Mouse (Mus musculus): Measurements from ENCODE around the gene Castor1.
A peak's percentile ranks its signal among the peaks of the same experiment; 100 is the strongest.
"Not testable (repeated sequence)": the region's sequence is repeated elsewhere in the genome, so short reads cannot be mapped to it uniquely, and the experiment has no call there.

The Castor1 gene

DNA sequence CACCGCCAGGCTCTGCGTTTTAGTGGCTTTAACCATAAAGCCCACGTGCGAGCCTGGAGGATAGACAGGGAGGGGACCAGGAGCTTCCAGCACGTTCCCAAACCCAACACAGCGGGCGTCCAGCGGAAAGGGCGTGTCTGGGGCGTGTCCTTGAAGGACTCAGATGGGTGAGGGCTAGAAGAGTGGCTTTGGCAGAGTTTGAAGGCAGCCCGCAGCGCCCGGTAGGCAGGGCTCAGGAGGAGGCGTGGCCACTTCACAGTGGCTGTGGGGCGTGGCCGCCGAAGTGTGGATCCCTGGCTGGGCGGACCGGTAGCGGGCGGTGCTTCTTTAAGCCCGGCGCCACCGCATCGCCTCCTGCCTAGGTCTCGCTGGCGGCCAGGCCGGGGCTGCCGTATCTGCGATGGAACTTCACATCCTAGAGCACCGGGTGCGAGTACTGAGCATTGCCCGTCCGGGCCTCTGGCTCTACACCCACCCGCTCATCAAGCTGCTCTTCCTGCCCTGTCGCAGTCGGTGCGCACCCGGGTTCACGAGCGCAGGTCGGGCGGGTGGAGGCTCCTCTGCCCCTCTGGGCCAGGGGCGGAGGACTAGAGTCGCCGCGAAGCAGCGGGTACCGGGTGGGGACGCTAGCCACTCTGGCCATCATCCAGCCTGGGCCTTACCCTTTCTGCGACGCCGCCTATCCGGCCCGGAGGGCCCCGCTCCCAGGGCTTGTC, at the start of gene Castor1:
TSS of gene Castor1 (plus strand) at position 312 of the 716 bp plus-strand sequence.
- peak; percentile 99 for DNase-seq

GRCm38 (mm10) chr11:4174586-4174985, 43.4 kb upstream of the Castor1 start:
- DNase-seq, result peak; percentile 67

DNA sequence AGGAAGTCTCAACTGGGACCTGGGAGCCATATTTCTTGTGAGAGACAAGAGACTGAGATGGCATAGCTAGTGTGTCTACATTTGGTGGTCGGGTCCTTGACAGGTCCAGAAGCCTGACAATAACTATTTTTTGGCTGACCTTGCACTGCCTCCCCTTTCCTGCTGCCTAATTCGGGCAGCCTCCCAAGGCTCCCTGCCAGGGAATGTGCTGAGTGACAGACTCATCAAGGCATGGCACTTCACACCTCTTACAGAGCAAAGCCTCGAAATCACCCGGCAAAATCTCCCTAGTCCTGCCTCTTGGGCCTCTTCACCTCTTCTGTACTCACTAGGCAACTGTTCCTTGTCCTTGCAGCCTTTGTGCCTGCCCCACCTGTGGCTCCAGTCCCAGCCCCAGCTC, 40.3 kb upstream of the Castor1 start:
- DNase-seq, result no peak

DNA sequence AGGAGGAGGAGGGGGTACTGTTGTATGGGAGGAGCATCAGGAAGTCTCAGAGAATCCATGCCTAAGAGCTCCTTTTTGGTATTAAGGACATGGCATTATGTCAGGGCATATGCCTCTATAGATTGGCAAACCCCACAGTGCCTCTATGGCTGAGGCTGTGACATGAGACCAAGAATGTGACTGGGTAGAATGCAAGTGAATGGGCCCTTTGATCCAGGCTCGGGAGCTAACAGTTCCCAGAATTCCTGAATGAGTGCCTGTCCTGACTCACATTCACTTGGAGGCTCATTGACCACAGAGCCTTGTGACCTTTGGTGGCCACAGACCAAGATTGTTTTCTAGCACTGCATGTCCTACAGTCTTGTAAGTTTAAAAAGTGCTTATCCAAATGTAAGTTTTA, 36.0 kb upstream of the Castor1 start:
- DNase-seq, result no peak

- DNase-seq, result peak; percentile 49
These were observed 34.5 kb upstream of the Castor1 start for GRCm38 (mm10) chr11:4183511-4183910.

DNA sequence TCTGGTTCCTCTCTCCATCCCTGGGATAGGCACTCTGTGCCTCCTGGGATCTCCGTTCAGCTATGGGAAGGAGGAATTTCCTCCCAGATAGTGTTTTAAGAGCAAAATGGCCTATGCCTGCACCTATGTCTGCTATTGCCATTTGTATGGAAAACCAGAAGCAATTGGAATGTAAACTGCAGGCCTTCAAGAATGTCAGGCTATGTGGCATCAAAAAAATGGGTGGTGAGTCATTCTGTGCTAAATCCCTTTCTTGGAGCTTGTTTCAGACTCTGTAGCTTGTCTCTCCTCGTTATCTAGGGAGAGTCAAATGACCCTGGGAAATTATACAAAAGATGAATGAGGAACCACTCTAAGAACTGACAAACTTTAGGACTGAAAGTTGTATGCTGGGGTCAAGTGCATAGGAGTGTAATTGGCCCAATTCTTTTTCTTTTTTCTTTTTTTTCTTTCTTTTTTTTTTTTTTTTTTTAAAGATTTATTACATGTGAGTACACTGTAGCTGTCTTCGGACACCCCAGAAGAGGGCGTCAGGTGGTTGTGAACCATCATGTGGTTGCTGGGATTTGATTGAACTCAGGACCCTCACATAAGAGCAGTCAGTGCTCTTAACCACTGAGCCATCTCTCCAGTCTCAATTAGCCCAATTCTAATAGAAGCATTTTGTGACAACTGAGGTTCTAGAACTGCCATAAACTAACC, 33.6 kb upstream of the Castor1 start:
- peak; percentile 50 for DNase-seq

DNA sequence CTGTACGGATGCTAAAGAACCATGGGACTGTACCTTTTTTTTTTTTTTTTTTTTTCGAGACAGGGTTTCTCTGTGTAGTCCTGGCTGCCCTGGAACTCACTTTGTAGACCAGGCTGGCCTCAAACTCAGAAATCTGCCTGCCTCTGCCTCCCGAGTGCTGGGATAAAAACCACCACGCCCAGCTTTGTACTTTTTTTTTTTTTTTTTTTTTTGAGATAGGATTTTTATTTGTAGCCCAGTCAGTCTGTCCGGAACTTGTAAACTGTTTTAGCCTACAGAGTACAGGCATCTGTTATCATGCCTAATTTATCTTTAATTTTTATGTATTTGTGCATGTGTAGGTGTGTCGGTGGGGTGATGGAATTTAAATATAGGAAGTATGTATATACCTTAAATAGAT, 32.5 kb upstream of the Castor1 start:
- not testable (repeated sequence) for DNase-seq

- peak; percentile 98 for DNase-seq
These were observed 31.3 kb upstream of the Castor1 start, which contains the start of gene Tbc1d10a for GRCm38 (mm10) chr11:4186486-4187317. Gene Tbc1d10a, plus strand, starts transcription at chr11:4186789.

DNA sequence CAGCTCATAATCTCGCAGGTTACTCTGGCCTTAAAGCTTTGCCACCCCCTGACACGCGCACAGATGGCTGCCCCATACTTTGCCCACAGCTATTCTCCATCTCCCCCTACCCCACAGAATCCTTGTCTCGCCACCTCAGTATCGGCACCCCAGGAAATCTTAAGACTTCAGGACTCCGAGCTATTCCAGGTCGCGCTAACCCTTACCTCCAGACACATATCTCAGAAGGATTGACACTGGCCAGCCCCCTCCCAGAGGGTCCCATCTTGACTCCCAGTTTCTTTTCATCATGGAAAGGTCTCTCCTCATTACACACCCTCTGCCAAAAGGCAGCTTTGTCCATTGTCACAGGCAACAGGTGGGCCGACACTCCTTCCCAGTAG, 30.7 kb upstream of the Castor1 start:
- no peak for DNase-seq

DNA sequence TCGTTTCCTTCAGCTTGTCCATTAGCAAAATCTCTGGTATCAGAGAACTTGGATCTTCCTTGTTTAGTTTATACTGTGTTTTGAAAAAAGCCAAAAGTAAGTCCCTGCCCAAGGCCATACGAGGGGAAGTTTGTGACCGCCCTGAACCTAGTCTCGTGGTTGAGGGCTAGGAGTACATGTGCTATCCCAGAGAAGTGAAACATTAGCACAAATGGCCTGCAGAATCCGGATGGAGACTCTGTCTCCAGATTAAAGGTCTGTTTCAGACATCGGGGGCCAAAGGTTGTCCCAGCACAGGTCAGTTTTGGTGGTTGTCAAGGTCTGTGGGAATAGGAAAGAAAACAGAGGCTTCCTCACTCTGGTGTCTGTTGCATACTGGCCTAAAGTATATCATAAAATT, 28.8 kb upstream of the Castor1 start:
- peak; percentile 34 for DNase-seq

- DNase-seq, result no peak
These were observed 27.3 kb upstream of the Castor1 start for GRCm38 (mm10) chr11:4190677-4191076.

- DNase-seq, result no peak
These were observed 25.3 kb upstream of the Castor1 start for GRCm38 (mm10) chr11:4192757-4193156.

DNA sequence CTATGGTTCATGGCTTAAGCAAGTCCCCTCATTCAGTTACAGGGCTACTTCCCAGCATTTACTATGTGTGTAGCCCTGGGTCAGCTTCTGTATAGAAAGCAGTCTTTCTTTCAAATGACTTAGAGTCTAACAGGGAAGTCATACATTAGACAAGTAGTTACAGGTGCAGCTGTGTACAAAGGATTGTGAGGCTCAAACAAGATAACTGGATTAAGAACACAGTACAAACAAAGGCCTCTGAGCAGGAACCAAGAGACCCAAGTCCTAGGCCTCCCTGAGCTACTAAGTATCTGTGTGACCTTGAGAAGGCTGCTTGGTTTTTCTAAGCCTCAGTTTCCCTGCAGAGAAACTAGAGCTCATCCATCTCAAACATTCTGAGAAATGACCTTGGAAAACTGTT, 24.6 kb upstream of the Castor1 start:
- DNase-seq, result no peak

DNA sequence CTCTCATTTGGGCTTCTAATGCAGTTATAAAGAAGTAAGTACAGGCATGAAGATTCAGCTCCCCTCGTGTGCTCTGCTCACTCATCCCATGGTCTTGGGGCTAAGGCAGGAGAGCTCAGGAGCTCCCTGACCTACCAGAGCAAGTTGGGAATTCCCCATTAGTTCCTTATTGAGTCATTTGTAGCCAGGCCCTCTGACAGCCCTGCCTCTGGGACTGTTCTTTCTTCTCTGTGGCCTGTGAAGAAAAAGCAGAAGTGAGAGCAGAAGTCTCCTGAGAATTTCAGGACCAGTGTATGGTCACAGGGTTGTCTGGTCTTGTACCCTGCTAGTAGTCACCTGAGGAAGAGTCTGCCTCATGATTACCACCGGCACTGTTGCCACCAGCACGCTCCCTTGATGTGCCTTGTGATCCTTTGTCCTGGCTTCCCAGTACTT, 22.4 kb upstream of the Castor1 start:
- DNase-seq, result peak; percentile 61

- DNase-seq, result peak; percentile 66
These were observed 21.4 kb upstream of the Castor1 start for GRCm38 (mm10) chr11:4196636-4197035.

- DNase-seq, result peak; percentile 73
These were observed 20.3 kb upstream of the Castor1 start for GRCm38 (mm10) chr11:4197691-4198090.

DNA sequence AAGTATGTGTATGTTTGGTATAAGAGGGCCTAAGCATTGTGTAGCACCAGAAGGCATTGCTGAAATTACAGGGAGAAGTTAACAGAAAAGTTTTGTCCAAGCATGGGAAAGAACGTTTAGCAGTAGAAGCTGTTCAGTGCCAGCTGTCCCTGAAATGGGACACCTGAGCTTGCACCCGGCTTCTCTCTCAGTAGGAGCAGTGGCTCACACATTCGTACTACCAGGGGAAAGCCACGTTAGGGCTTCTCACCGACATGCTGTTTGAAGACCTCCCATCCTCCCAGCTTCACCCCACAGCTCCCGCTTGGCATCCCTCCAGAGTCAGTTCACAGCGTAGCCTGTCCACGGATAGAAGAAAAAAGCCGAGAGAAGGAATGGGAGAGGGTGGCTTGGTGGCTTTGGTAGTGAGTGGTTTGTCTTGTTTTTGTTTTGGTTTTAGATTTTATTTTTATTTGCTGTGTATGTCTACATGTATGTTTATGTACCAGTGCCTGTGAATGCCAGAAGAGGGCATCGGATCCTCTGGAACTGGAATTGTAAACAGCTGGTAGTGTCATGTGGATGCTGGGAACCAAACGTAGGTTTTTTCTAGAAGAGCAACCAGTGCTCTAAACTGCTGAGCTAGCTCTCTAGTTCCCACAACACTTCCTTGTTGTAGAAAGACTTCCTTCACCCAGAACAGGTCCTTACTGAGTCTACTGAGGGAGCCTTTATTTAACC, 15.9 kb upstream of the Castor1 start:
- no peak for DNase-seq

DNA sequence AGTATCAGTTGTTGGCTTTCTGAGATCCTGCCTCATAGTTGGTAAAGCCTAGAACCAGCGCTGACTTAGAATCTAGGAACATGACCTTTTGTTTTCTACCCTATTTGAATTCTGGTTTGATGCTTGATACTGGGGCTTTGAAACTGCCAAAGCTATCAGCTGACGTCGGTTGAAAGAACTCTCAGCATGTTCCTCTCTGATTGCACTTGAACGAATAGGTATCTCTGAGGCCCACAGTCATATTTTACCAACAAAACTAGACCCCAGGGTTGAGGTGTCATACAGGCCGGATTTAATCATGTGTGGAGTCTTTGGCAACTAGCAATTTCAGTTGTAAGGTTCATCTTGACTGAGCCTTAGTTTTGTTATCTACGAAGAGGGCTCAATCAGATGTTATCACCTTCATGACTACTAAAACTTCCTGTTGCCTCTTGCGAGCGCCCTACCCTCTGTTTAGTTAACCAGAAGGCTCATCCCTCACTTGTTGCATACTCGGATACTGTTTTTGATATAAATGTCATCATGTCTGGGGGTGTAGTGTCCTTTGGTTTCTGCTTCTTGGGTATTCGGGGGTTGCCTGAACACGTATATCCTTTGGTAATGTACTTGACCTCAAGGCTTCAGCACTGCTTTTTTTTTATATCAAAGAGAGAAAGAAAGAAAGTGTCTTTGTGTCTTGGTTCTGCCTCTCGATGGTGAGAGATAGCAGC, 14.9 kb upstream of the Castor1 start:
- no peak for DNase-seq

GRCm38 (mm10) chr11:4203705-4204074, 14.3 kb upstream of the Castor1 start:
- DNase-seq, result peak; percentile 92

GRCm38 (mm10) chr11:4205097-4205655, 12.8 kb upstream of the Castor1 start:
- peak; percentile 75 for DNase-seq

DNA sequence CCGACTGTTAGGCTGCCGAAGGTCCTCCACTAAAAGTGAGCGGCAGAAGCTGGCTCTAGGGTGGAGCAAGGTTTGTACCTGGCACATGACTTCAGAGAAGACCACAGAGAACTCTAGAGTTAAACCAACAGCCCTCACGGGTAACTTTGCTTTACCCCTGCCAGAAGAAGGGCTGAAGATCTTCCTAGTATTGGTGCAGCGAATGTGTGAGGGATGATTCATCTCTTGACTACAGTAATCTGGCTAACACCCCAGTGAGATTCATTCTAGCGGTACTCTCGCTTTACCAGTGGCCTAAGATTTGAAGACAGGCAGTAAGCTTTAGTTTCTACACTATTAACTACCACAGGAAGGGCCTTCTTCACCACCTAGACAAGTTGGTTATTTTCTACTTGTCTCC, 12.1 kb upstream of the Castor1 start:
- DNase-seq, result no peak

- no peak for DNase-seq
These were observed 11.5 kb upstream of the Castor1 start for GRCm38 (mm10) chr11:4206563-4206962.

Measured in lung, postnatal 36 days (tissue).